Mouse (Mus musculus): ENCODE data around the gene Arhgef19. TPM values are rescaled to one million over a fixed set of nuclear protein-coding genes. Genes with fewer than 3 reads are reported as not detected.

The Arhgef19 gene
- polyA plus RNA-seq, 1 experiment from 2014 or later = 21.1 TPM

GRCm38 (mm10) chr4:141236856-141237255 is 2.4 kb upstream of the Arhgef19 start:
- ATAC-seq (ENCODE audit: insufficient read depth) = no peak
- no peaks in the 10 kb centered on the region for H3K9me3 ChIP-seq (ENCODE audit: low read depth, low read length)
- WGBS = 62% methylated on average over 3 of the region's 3 CpGs
- peaks cover 16% of the 10 kb centered on the region for H3K4me1 ChIP-seq (ENCODE audit: insufficient read depth)
- H3K4me2 ChIP-seq = no peak overlapping the region
- no peak for DNase-seq
- H3K27ac ChIP-seq (ENCODE audit: low read depth) = no peak overlapping the region
- H3K4me3 ChIP-seq (ENCODE audit: low read depth, low read length) = no peak overlapping the region
- peaks cover 26% of the 10 kb centered on the region for H3K27me3 ChIP-seq (ENCODE audit: insufficient read depth, low read length)
- H3K9ac ChIP-seq = no peak overlapping the region
- H3K36me3 ChIP-seq (ENCODE audit: insufficient read depth) = no peaks in the 10 kb centered on the region
- no peak for TF ChIP-seq CTCF (IDR thresholded peaks at IDR 0.05; ENCODE audit: low read depth)

DNA sequence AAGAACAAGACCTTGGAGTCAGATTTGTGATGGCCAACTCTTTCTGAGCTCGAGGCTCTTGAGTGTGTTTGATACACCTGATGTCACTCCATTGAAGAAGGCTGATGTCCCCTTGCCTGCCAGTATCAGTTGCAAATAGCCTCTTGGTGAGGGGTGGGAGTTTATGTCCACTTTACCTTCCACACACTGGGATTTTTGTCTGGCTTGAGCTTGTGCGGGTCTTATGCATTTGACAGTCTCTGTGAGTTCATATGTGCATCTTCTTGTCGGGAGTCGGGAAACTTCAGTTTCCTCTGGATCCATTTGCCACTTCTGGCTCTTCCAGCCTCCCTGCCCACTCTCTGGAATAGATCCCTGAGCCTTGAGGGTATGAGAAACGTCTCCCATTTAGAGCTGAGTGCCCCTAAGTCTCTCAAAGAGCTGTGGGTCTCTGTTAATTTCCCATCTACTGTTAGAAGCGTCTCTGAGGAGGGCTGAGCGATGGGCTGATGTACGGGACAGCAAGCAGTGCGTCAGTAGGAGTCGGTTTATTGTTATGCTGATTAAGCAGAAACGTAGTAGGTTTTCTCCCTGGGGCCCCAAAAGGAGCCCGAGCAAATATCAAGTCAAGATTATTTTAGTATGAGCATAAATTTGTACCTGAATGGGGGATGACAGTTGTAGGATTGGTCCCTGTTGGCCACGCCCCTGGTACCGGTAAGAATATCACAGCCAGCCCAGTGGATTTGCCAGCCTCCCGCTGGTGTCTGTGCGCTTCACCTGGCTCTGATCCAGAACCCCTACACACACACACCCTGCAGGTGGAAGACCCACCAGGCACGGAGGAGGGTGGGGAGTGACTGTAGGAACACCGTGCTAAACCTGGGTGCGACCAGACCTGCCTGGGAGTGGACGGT is 559 bp upstream of the Arhgef19 start:
- Histone ChIP-seq H3K9me3 (ENCODE audit: low read depth, low read length) (no peaks in the 10 kb centered on the region), H3K27me3 (ENCODE audit: insufficient read depth, low read length) (peaks cover 35% of the 10 kb centered on the region), H3K9ac (no peak overlapping the region), H3K27ac (ENCODE audit: low read depth) (no peak overlapping the region), H3K4me2 (peak overlapping the region; percentile 78), H3K4me3 (ENCODE audit: low read depth, low read length) (peak overlapping the region; percentile 36), H3K4me1 (ENCODE audit: insufficient read depth) (peaks cover 33% of the 10 kb centered on the region), H3K36me3 (ENCODE audit: insufficient read depth) (no peaks in the 10 kb centered on the region)
- TF ChIP-seq CTCF (IDR thresholded peaks at IDR 0.05; ENCODE audit: low read depth) = peak; percentile 8; the same call in 1 of the 2 replicates
- 3% methylated on average over 20 of the region's 20 CpGs for WGBS
- DNase-seq (peak; percentile 41), ATAC-seq (ENCODE audit: insufficient read depth) (no peak; the same call in 1 of the 2 replicates)

DNA sequence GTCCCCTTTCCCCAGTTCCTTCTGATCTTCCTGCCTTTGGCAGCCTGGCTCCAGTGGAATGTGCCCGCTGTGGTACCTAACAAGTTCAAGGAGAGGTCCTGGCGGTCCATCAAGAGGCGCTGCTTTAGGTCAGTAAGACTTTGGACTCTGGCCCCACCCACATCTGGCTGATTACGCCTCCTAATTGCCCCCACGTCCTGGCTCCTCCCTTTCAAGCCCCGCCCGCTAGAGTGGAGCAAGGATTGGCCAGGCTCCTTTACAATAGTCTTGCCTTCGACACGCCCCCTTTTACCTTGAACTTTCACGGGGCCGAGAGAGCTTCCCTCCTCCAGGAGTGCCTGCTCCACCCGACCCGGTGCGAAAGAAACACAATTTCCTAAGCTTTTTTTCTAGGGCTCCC is 1.3 kb downstream of the Arhgef19 start:
- Histone ChIP-seq H3K27me3 (ENCODE audit: insufficient read depth, low read length) (peaks cover 35% of the 10 kb centered on the region), H3K4me1 (ENCODE audit: insufficient read depth) (peaks cover 46% of the 10 kb centered on the region), H3K36me3 (ENCODE audit: insufficient read depth) (no peaks in the 10 kb centered on the region), H3K9ac (peak overlapping the region; percentile 6; the same call in 1 of the 2 replicates), H3K27ac (ENCODE audit: low read depth) (peak overlapping the region; percentile 55; the same call in 1 of the 2 replicates), H3K9me3 (ENCODE audit: low read depth, low read length) (no peaks in the 10 kb centered on the region), H3K4me2 (peak overlapping the region; percentile 78), H3K4me3 (ENCODE audit: low read depth, low read length) (peak overlapping the region; percentile 19)
- 0 out of 2 replicates have a peak, but pooled peaks have one; percentile 1 for ATAC-seq (ENCODE audit: insufficient read depth)
- DNase-seq = peak; percentile 83
- WGBS = under 1% methylated on average over 14 of the region's 14 CpGs
- TF ChIP-seq CTCF (IDR thresholded peaks at IDR 0.05; ENCODE audit: low read depth) = no peak

DNA sequence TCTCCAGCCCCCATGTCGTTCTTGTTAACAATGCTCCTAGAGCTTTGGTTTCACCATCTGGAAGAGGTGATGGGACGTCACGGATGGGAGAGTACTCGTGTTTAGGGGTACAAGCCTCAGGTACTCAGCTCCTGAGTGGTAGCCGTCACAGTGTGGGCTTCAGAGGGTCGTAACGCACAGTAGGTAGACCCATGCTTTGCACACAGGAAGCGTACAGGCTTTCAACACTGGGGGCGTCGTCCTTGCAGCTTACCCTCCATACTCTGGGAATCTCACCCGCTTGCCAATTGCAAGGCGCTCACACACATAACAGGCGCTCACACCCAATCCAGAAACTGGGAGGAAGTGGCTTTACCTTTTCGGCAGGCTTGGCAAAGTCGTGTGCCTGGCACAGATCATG is 2.6 kb downstream of the Arhgef19 start:
- no peak overlapping the region for H3K4me3 ChIP-seq (ENCODE audit: low read depth, low read length)
- no peaks in the 10 kb centered on the region for H3K9me3 ChIP-seq (ENCODE audit: low read depth, low read length)
- peaks cover 54% of the 10 kb centered on the region for H3K4me1 ChIP-seq (ENCODE audit: insufficient read depth)
- WGBS = 30% methylated on average over 15 of the region's 15 CpGs
- H3K27me3 ChIP-seq (ENCODE audit: insufficient read depth, low read length) = peaks cover 46% of the 10 kb centered on the region
- no peak for DNase-seq
- H3K27ac ChIP-seq (ENCODE audit: low read depth) = peak overlapping the region; percentile 73
- H3K9ac ChIP-seq = 0 out of 2 replicates have a peak overlapping the region, but pooled peaks have one; percentile 51
- peak overlapping the region; percentile 78 for H3K4me2 ChIP-seq
- H3K36me3 ChIP-seq (ENCODE audit: insufficient read depth) = no peaks in the 10 kb centered on the region
- ATAC-seq (ENCODE audit: insufficient read depth) = no peak
- no peak for TF ChIP-seq CTCF (IDR thresholded peaks at IDR 0.05; ENCODE audit: low read depth)

GRCm38 (mm10) chr4:141242651-141243241 is 3.4 kb downstream of the Arhgef19 start:
- Histone ChIP-seq H3K27ac (ENCODE audit: low read depth) (peak overlapping the region; percentile 73), H3K9me3 (ENCODE audit: low read depth, low read length) (no peaks in the 10 kb centered on the region), H3K9ac (peak overlapping the region; percentile 51), H3K36me3 (ENCODE audit: insufficient read depth) (no peaks in the 10 kb centered on the region), H3K4me3 (ENCODE audit: low read depth, low read length) (peak overlapping the region; percentile 43), H3K27me3 (ENCODE audit: insufficient read depth, low read length) (peaks cover 55% of the 10 kb centered on the region), H3K4me2 (peak overlapping the region; percentile 78), H3K4me1 (ENCODE audit: insufficient read depth) (peaks cover 59% of the 10 kb centered on the region)
- no peak for TF ChIP-seq CTCF (IDR thresholded peaks at IDR 0.05; ENCODE audit: low read depth)
- WGBS = 7% methylated on average over 10 of the region's 11 CpGs
- DNase-seq (peak; percentile 55), ATAC-seq (ENCODE audit: insufficient read depth) (peak; percentile 52)

DNA sequence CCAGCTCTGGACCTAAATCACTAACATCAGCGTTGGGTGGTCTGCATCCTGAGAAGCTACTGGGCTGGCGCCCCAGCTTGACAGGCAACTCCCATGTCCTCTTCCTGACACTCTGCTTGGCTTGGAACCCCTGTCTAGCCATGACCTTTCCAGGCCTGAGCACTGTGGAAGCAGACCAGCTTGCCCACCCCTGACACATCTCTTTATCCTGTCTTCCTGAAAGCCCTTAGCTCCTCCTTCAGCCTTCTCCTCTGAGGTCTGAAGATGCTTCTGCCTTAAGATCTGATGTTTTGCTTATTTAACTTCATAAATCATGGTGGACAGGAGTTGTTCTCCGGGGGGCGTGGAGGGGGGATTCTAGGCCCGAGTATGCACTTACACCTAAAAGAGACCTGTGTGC is 4.3 kb downstream of the Arhgef19 start:
- H3K4me2 ChIP-seq = peak overlapping the region; percentile 78
- 0 out of 2 replicates have a peak overlapping the region, but pooled peaks have one; percentile 30 for H3K27ac ChIP-seq (ENCODE audit: low read depth)
- H3K27me3 ChIP-seq (ENCODE audit: insufficient read depth, low read length) = peaks cover 57% of the 10 kb centered on the region
- no peak for TF ChIP-seq CTCF (IDR thresholded peaks at IDR 0.05; ENCODE audit: low read depth)
- H3K36me3 ChIP-seq (ENCODE audit: insufficient read depth) = no peaks in the 10 kb centered on the region
- peaks cover 61% of the 10 kb centered on the region for H3K4me1 ChIP-seq (ENCODE audit: insufficient read depth)
- H3K9ac ChIP-seq = peak overlapping the region; percentile 51; the same call in 1 of the 2 replicates
- peak overlapping the region; percentile 43 for H3K4me3 ChIP-seq (ENCODE audit: low read depth, low read length)
- ATAC-seq (ENCODE audit: insufficient read depth) (no peak), DNase-seq (no peak)
- 23% methylated on average over 5 of the region's 5 CpGs for WGBS
- no peaks in the 10 kb centered on the region for H3K9me3 ChIP-seq (ENCODE audit: low read depth, low read length)

DNA sequence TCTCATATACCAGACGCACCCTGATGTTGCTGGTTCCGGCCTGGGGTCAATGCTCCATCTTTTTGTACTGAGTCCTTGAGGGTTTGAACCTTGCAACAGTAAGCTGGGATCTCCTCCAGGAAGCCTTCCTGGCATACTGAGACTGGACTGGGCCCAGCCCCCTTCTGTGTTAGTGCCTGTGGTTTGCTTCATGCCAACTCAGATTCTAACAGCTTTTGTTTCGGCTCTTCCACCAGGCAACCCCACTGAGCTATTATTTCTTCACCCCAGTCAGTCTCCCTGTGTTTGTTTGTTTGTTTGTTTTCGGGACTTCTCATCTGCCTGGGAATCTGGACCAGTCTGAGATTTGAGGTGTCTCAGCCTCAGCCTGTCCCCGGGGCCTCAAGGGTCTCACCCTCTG is 5.1 kb downstream of the Arhgef19 start:
- no peaks in the 10 kb centered on the region for H3K9me3 ChIP-seq (ENCODE audit: low read depth, low read length)
- 45% methylated on average over 5 of the region's 5 CpGs for WGBS
- peak overlapping the region; percentile 43 for H3K4me3 ChIP-seq (ENCODE audit: low read depth, low read length)

More for the DNA sequence above, 5.1 kb downstream of the Arhgef19 start:
- DNase-seq = no peak
- no peak for TF ChIP-seq CTCF (IDR thresholded peaks at IDR 0.05; ENCODE audit: low read depth)
- Histone ChIP-seq H3K36me3 (ENCODE audit: insufficient read depth) (0 out of 2 replicates have a peak, but pooled peaks cover 3% of the 10 kb centered on the region), H3K27me3 (ENCODE audit: insufficient read depth, low read length) (peaks cover 58% of the 10 kb centered on the region), H3K4me1 (ENCODE audit: insufficient read depth) (peaks cover 57% of the 10 kb centered on the region), H3K9ac (peak overlapping the region; percentile 42), H3K27ac (ENCODE audit: low read depth) (peak overlapping the region; percentile 82), H3K4me2 (peak overlapping the region; percentile 78)
- no peak for ATAC-seq (ENCODE audit: insufficient read depth)
